Mouse (Mus musculus) left cerebral cortex, adult 2 months (tissue): ENCODE measurements around the gene Ak9. TPM values are rescaled to one million over a fixed set of nuclear protein-coding genes. Genes with fewer than 3 reads are reported as not detected.

Experiments used
- DNase-seq, 2 experiments: peaks; one replicate each; pipeline ENCODE4 v3.0.0; 2021 to 2022; ENCODE audit warnings: low spot score in 2 of 2, mixed read lengths in 1 of 2; ENCODE audit errors: extremely low spot score in 1 of 2
- H3K27ac ChIP-seq: fragments of 200-600 bp; 2 replicates; pipeline ENCODE4 v1.8.1; 2022
- H3K4me3 ChIP-seq: fragments of 200-600 bp; 2 replicates; pipeline ENCODE4 v1.8.1; 2022
- CTCF ChIP-seq: fragments of 200-600 bp; IDR thresholded peaks from 2 replicates; pipeline ENCODE4 v1.8.1; 2022; ENCODE audit warnings: antibody characterized with exemption, mild to moderate bottlenecking, moderate library complexity
- intact Hi-C: fragments of 180-260 bp; cut with DNase I; formaldehyde crosslinking; loops from one replicate; pipeline ENCODE4 v1.15.1; 2025
- total RNA-seq, 2 experiments: library from RNA; stranded (reverse); gene quantifications; 2 replicates each; pipeline ENCODE4 v1.2.3; 2021

Gene Ak9
- total RNA-seq, 2 experiments from 2014 or later: 0.05 to 0.07 TPM

- Histone ChIP-seq H3K27ac (peak overlapping the region; percentile 83), H3K4me3 (peak overlapping the region; percentile 58)
- intact Hi-C loops: loop anchor here (1.0 kb wide), 1 partner anchor 13 kb away; the partner anchor contains the start of genes Ppil6 and Smpd2
- no peak for TF ChIP-seq CTCF
- peak; percentile 36 to 51 for DNase-seq
Observed at GRCm38 (mm10) chr10:41477278-41478181, 173.8 kb downstream of the Ak9 start.

- Histone ChIP-seq H3K27ac (no peak overlapping the region), H3K4me3 (no peak overlapping the region)
- no peak for TF ChIP-seq CTCF
- intact Hi-C loops: no loop called here
- DNase-seq: no peak
Observed at GRCm38 (mm10) chr10:41479961-41480360, 176.2 kb downstream of the Ak9 start.

DNA sequence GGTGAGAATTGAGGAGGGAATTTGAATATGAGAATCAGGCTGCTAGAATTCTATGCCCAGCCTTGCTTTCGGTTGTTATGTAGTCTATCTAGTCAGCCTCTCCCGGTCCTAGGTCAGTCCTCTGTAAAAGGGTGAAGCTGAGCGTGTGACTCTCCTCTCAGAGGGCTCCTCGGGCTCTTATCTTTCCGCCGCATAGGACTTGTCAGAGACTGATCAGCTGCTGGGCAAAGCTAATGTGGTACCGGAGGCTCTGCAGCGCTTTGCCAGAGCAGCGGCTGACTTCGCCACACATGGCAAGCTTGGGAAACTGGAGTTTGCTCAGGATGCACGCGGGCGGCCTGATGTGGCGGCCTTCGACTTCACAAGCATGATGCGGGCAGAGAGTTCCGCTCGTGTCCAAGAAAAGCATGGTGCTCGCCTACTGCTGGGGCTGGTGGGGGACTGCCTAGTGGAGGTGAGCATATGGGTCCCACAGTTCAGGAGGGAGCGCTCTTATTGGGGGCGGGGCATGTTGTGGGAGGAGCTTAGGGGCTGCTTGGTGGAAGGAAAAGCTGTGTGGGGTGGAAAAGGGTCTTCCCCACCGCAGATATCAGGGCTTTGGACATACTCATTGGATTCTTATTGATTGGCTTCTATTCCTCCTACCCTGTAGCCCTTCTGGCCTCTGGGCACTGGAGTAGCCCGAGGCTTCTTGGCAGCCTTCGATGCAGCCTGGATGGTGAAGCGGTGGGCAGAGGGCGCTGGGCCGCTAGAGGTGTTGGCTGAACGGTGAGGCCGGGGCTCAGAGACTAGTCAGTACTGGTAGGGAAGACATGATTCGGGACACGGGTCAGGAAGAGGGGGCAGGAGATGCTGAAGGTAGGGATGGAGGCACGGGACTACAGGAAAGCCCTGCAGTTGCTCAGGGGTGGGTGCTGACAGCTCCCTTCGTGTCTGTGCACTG lies 177.4 kb downstream of the Ak9 start:
- intact Hi-C loops: no loop called here
- TF ChIP-seq CTCF: no peak
- H3K4me3 ChIP-seq: no peak overlapping the region
- DNase-seq: no peak
- H3K27ac ChIP-seq: no peak overlapping the region

DNA sequence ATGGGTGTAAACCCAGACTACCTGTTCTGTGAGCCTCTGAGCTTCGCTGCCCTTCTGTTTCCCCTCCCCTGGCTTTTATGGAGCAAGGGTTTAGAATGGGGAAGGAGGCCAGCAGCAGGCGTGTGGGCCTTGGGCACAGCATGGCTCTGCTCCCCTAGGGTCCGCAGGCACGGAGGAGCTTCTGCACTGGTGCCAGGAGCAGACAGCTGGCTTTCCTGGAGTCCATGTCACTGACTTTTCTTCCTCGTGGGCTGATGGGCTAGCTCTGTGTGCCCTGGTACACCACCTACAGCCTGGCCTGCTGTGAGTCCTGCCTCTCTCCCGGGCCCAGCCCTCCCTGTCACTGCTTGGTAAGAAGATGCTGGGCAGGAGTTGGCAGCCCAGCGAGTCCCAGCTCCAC lies 178.7 kb downstream of the Ak9 start:
- Histone ChIP-seq H3K27ac (no peak overlapping the region), H3K4me3 (no peak overlapping the region)
- TF ChIP-seq CTCF: no peak
- DNase-seq: no peak
- intact Hi-C loops: no loop called here

Other genes starting within 250 kb of the Ak9 start
- gene Gpr6, start 231.7 kb upstream of the Ak9 start, total RNA-seq: 1 to 10 TPM; 3.3 to 6.5 TPM
- 10 to 100 TPM; 25.2 to 25.6 TPM for gene Fig4, start 720 bp upstream of the Ak9 start, total RNA-seq
- 10 to 100 TPM; 19.6 to 21.2 TPM for gene Zbtb24, start 146.4 kb downstream of the Ak9 start, total RNA-seq
- 10 to 100 TPM; 22.6 to 26.0 TPM for gene Mical1, start 172.3 kb downstream of the Ak9 start, total RNA-seq
- 10 to 100 TPM; 16.8 to 21.3 TPM for gene Smpd2, start 186.4 kb downstream of the Ak9 start, total RNA-seq
- gene Ppil6, start 186.5 kb downstream of the Ak9 start, total RNA-seq: 1 to 10 TPM; 4.6 to 6.6 TPM
- gene Cd164, start 215.4 kb downstream of the Ak9 start, total RNA-seq: 10 to 100 TPM; 66.5 to 67.8 TPM